Mouse (Mus musculus) fat pad, adult 2 months (tissue): Measurements from ENCODE around the gene Ky.

Experiments
- DNase-seq: peaks from one replicate; pipeline ENCODE4 v3.0.0-alpha.2; 2011; ENCODE audit warnings: low read depth, low spot score; ENCODE audit errors: extremely low read depth

Gene Ky

GRCm38 (mm10) chr9:102547028-102547354 lies 41.4 kb downstream of the Ky start:
- no peak for DNase-seq

DNA sequence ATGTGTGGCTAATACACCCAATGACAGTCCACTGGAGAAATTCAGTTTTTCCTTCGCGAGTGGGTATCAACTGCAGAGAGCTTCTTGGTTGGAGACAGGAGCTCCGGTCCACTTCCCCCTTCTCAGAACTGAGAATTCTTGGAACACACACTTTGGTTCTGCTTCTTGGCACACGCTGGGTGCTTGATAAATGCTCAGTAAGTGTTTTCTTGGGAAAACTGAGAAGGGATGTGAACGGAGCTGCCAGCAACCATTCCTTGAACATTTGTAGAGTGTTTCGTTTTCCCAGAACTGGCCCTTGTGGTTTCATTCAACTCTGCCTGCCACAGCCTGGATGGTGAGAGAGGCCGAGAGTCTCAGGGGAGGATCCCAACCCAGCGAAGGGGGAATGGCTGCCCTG lies 43.7 kb downstream of the Ky start:
- no peak for DNase-seq

- no peak for DNase-seq
Observed at GRCm38 (mm10) chr9:102551771-102552170, 46.2 kb downstream of the Ky start.

GRCm38 (mm10) chr9:102553781-102554180 lies 48.2 kb downstream of the Ky start:
- no peak for DNase-seq

DNA sequence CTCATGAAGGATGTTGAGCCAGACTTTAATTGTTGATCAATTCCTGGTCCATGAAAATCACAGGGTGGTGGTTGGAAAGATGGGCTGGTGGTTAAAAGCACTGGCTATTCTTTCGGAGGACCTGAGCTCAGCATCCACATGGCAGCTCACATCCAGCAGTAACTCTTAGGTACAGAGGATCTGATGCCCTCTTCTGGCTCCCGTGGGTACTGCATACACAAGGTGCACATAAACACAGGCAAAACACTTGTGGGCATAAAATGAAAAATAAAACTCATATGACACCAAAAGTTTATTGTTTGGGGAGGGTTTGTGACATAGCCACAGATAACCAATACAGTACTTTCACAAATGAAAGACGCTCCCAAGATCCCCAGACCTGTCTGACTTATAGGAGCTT lies 52.9 kb downstream of the Ky start:
- DNase-seq = no peak

DNA sequence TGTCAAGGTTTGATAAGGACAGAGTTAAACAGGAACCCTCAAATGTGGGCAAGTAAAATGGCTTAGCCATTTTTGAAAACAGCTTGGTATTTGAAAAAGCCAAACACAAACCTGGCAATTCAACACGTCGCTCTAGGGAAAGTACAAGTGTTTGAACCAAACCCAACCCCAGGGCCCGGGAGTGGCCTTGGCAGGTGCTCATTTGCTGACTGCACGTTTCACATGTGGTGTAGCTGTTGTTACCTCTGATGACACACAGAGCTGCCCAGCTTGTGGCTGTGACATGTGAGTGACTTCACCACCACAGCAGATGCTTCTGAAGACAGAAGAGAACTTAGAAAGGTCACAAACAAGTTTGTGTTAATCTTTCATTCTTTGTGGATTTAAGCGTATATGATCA lies 67.3 kb downstream of the Ky start:
- DNase-seq = no peak

DNA sequence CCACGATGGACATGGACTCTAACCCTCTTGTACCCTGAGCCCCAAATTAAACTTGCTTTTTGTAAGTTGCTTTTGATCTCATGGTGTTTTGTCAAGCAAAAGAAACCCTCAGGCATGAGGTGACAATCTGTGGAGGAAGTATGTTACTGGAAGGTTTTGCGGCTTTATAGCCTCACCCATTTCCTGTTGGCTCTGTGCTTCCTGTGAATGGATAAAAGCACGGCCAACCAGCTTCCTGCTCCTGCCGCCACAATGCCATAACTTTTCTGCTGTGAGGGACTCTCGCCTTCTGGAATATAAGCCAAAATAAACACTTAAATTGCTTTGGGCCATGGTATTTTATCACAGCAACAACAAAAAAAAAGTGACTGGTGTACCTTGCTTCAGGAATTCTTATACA lies 71.9 kb downstream of the Ky start:
- no peak for DNase-seq

DNA sequence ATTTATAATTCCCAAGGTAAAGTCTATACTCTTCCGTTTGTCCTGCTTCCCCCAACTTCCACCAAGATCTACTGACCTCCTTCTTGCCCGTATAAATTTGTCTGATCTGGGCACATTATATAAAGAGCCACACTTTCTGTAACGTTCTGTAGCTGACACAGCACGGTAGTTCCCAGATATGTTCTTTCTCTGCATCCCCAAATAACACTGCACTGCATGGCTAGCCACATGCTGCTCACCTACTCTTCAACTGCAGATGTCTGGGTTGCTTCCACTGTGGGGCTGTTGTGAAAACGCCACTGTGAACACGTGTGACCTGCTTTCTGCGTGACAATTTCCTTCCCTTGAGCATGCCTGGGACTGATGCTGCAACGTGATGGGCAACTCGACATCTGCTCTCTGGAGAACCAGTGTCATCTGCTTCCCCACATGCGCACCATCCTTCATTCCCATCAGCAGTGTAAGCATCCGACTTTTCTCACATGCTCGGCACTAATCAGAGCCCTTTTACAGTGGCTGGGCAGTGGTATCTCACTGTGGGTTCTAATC lies 76.4 kb downstream of the Ky start:
- DNase-seq = no peak

GRCm38 (mm10) chr9:102587347-102587746 lies 81.8 kb downstream of the Ky start:
- DNase-seq = no peak

- no peak for DNase-seq
Observed at GRCm38 (mm10) chr9:102594667-102595393, 89.3 kb downstream of the Ky start.
